Mouse (Mus musculus): Measurements from ENCODE around the gene Scrn1. TPM values are rescaled to one million over a fixed set of nuclear protein-coding genes. Genes with fewer than 3 reads are reported as not detected.
A peak's percentile ranks its signal among the peaks of the same experiment; 100 is the strongest.

Scrn1 gene
- polyA plus RNA-seq, 1 experiment from 2014 or later, result 2.7 TPM

DNA sequence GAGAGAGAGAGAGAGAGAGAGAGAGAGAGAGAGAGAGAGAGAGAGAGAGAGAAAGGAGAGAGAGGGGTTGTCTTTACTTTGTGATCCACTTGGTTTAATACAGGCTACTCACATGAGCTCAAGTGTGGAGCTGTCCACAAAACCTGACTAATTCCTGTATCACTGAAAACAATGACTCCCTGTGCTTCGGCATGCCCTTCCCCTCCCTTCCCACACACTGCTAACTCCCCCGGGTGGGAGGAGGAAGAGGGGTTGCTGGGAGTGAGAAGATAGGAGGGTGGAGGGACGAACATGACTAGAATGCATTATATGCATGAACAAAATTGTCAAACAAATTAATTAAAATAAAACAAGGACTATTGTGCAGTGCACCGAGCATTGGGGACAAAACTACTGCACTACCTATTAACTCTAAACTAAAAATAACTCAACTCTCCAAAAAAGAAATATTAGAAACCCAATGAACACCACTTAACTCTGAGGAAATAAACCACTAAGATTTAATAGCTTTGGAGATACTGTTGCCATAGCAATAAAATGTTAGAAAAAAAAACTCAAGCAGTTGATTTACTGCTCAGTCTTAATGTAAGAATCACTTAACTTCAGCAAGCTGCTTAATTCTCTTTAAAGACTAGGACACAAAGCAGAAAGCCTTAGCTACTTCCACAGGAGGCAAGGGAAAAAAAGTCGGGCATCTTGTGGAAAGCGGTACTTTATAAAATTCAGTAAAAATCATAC is 7.1 kb upstream of the Scrn1 start:
- H3K27me3 ChIP-seq (ENCODE audit: control insufficient read depth, insufficient read depth, low read depth, low read length), result no peaks in the 10 kb centered on the region
- no peaks in the 10 kb centered on the region for H3K4me1 ChIP-seq (replicated peaks; ENCODE audit: control insufficient read depth, insufficient read depth, low read length)
- no peak overlapping the region for H3K27ac ChIP-seq (ENCODE audit: low read length)
- 35% methylated on average over 6 of the region's 6 CpGs for WGBS
- H3K9ac ChIP-seq (ENCODE audit: low read length), result no peak overlapping the region
- no peak overlapping the region for H3K4me2 ChIP-seq (ENCODE audit: low read depth, low read length)
- peaks cover 2% of the 10 kb centered on the region; the same call in 1 of the 2 replicates for H3K36me3 ChIP-seq (ENCODE audit: control insufficient read depth, insufficient read depth, low read length)
- ATAC-seq (ENCODE audit: low read depth), result peak; percentile 36; the same call in 1 of the 2 replicates
- no peaks in the 10 kb centered on the region for H3K9me3 ChIP-seq (ENCODE audit: control insufficient read depth, low read length)
- no peak overlapping the region for H3K4me3 ChIP-seq (ENCODE audit: low read length)

DNA sequence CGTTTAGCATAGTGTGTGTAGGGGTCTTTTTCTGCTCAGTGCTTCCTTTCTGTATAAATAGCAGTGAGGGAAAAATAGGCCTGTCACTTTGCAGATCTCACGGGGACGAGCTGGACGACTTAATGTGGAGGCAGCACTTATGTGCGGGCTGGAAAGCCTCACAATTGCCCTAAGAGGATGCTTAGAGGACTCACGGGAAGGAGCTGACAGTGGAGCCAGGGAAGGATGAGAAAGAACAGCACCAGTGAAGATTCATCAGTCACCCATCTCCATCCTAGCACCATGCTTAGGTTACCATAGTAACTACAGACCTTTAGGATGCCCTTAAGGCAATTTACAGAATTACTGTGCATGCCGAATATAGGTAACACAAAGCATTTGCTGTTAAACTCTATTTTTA is 3.5 kb upstream of the Scrn1 start:
- no peak for ATAC-seq (ENCODE audit: low read depth)
- Histone ChIP-seq H3K36me3 (ENCODE audit: control insufficient read depth, insufficient read depth, low read length) (no peaks in the 10 kb centered on the region), H3K4me3 (ENCODE audit: low read length) (no peak overlapping the region), H3K9ac (ENCODE audit: low read length) (no peak overlapping the region), H3K27ac (ENCODE audit: low read length) (no peak overlapping the region), H3K4me2 (ENCODE audit: low read depth, low read length) (no peak overlapping the region), H3K4me1 (replicated peaks; ENCODE audit: control insufficient read depth, insufficient read depth, low read length) (peaks cover 8% of the 10 kb centered on the region; the same call in 1 of the 2 replicates), H3K9me3 (ENCODE audit: control insufficient read depth, low read length) (no peaks in the 10 kb centered on the region), H3K27me3 (ENCODE audit: control insufficient read depth, insufficient read depth, low read depth, low read length) (peaks cover 7% of the 10 kb centered on the region; the same call in 1 of the 2 replicates)
- WGBS, result 48% methylated on average over 7 of the region's 7 CpGs

DNA sequence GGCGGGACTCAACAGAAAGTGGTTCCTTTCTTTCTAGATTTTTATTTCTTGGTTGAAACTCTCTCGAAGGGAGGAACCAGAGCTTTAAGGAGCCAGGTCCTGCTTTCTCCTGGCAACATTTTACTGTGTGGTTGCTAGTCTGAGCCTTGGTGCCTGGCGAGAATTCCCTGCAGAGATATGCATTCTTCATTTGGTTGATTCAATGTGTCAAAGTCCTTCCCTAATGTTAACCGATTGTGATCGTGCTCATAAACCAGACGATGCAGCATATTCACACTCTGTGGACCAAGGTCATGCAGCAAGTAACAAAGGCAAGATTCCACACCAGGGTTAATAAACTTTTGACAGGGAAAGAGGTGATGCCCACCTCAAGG is 244 bp upstream of the Scrn1 start:
- ATAC-seq (ENCODE audit: low read depth), result no peak
- peak overlapping the region; percentile 98 for H3K4me2 ChIP-seq (ENCODE audit: low read depth, low read length)
- peaks cover 8% of the 10 kb centered on the region; the same call in 1 of the 2 replicates for H3K4me1 ChIP-seq (replicated peaks; ENCODE audit: control insufficient read depth, insufficient read depth, low read length)
- H3K36me3 ChIP-seq (ENCODE audit: control insufficient read depth, insufficient read depth, low read length), result no peaks in the 10 kb centered on the region
- H3K27ac ChIP-seq (ENCODE audit: low read length), result no peak overlapping the region
- H3K27me3 ChIP-seq (ENCODE audit: control insufficient read depth, insufficient read depth, low read depth, low read length), result peaks cover 10% of the 10 kb centered on the region
- no peaks in the 10 kb centered on the region for H3K9me3 ChIP-seq (ENCODE audit: control insufficient read depth, low read length)
- peak overlapping the region; percentile 58 for H3K9ac ChIP-seq (ENCODE audit: low read length)
- 10% methylated on average over 6 of the region's 6 CpGs for WGBS
- H3K4me3 ChIP-seq (ENCODE audit: low read length), result peak overlapping the region; percentile 57

DNA sequence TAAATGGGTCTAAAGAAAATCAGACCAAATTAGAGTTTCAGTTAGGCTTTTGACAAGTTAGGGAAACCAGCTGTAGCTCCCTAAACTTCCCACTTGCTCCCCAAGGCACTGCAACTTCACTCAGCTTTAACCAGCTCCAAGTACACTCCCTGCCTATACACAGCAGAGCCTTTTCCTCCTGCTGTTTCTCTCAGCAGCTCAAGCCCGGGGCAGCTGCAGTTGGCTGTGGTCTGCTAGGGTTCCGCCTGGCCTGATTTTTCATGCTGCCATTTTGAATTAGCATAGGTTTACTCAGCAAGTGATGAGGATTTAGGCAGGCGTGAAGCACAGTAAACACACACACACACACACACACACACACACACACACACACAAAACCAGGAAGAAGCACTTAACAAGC is 1.3 kb downstream of the Scrn1 start:
- Histone ChIP-seq H3K4me3 (ENCODE audit: low read length) (no peak overlapping the region), H3K27ac (ENCODE audit: low read length) (no peak overlapping the region)

DNA sequence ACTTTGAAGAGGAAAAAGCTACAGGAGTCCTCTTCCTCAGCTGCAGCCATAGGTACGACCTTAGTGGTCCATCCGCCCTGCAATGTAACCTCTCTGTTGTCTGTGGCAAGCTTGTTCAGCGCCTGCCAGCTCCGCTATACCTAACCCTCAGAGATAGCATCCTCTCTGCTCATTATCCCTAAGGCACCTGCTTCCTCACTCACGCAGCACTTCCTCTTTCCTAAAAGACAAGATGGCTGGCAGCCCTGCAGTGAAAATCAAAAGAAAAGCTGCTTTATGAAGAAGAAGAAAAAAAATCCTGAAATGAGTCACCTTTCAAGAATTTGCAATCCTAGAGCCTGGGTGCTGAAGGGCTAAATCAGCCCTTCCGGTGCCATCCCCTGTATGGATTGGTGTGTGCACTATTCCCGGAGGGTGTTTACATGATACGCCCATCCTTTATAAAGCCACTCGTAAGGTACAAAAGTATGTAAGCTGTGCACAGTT is 1.7 kb downstream of the Scrn1 start:
- Histone ChIP-seq H3K27ac (ENCODE audit: low read length) (no peak overlapping the region), H3K36me3 (ENCODE audit: control insufficient read depth, insufficient read depth, low read length) (no peaks in the 10 kb centered on the region), H3K4me2 (ENCODE audit: low read depth, low read length) (no peak overlapping the region), H3K9me3 (ENCODE audit: control insufficient read depth, low read length) (no peaks in the 10 kb centered on the region), H3K4me3 (ENCODE audit: low read length) (no peak overlapping the region), H3K9ac (ENCODE audit: low read length) (no peak overlapping the region), H3K4me1 (replicated peaks; ENCODE audit: control insufficient read depth, insufficient read depth, low read length) (peaks cover 8% of the 10 kb centered on the region; the same call in 1 of the 2 replicates), H3K27me3 (ENCODE audit: control insufficient read depth, insufficient read depth, low read depth, low read length) (peaks cover 10% of the 10 kb centered on the region)
- no peak for ATAC-seq (ENCODE audit: low read depth)
- 62% methylated on average over 9 of the region's 9 CpGs for WGBS

More for the DNA sequence above, 1.3 kb downstream of the Scrn1 start:
- Histone ChIP-seq H3K36me3 (ENCODE audit: control insufficient read depth, insufficient read depth, low read length) (no peaks in the 10 kb centered on the region), H3K9me3 (ENCODE audit: control insufficient read depth, low read length) (no peaks in the 10 kb centered on the region), H3K27me3 (ENCODE audit: control insufficient read depth, insufficient read depth, low read depth, low read length) (peaks cover 10% of the 10 kb centered on the region), H3K4me1 (replicated peaks; ENCODE audit: control insufficient read depth, insufficient read depth, low read length) (peaks cover 8% of the 10 kb centered on the region; the same call in 1 of the 2 replicates), H3K4me2 (ENCODE audit: low read depth, low read length) (no peak overlapping the region), H3K9ac (ENCODE audit: low read length) (no peak overlapping the region)
- whole genome bisulfite sequencing, result 64% methylated on average over 3 of the region's 3 CpGs
- ATAC-seq (ENCODE audit: low read depth), result no peak

DNA sequence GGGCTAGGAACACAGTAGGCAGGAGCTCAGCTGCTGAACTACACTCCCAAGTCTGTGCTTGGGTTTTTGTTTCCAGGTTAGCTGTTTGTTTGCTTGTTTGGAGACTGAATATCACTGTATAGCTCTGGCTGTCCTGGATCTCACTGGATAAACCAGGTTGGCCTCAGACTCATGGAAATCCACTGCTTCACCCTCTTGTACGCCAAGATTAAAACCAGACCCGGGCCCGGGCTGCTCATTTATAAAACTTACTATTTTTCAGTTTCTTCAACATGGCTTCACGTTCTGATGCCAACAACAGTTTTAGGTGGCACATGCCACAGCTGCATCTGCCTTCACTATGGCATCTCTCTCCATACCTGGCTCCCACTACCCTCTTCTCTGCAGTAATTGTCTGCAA is 2.7 kb downstream of the Scrn1 start:
- ATAC-seq (ENCODE audit: low read depth), result no peak
- no peak overlapping the region for H3K4me3 ChIP-seq (ENCODE audit: low read length)
- H3K27me3 ChIP-seq (ENCODE audit: control insufficient read depth, insufficient read depth, low read depth, low read length), result peaks cover 10% of the 10 kb centered on the region
- no peak overlapping the region for H3K27ac ChIP-seq (ENCODE audit: low read length)
- no peak overlapping the region for H3K4me2 ChIP-seq (ENCODE audit: low read depth, low read length)
- peaks cover 8% of the 10 kb centered on the region; the same call in 1 of the 2 replicates for H3K4me1 ChIP-seq (replicated peaks; ENCODE audit: control insufficient read depth, insufficient read depth, low read length)
- H3K9me3 ChIP-seq (ENCODE audit: control insufficient read depth, low read length), result no peaks in the 10 kb centered on the region
- H3K36me3 ChIP-seq (ENCODE audit: control insufficient read depth, insufficient read depth, low read length), result no peaks in the 10 kb centered on the region
- 82% methylated on average over 4 of the region's 4 CpGs for WGBS
- H3K9ac ChIP-seq (ENCODE audit: low read length), result no peak overlapping the region

DNA sequence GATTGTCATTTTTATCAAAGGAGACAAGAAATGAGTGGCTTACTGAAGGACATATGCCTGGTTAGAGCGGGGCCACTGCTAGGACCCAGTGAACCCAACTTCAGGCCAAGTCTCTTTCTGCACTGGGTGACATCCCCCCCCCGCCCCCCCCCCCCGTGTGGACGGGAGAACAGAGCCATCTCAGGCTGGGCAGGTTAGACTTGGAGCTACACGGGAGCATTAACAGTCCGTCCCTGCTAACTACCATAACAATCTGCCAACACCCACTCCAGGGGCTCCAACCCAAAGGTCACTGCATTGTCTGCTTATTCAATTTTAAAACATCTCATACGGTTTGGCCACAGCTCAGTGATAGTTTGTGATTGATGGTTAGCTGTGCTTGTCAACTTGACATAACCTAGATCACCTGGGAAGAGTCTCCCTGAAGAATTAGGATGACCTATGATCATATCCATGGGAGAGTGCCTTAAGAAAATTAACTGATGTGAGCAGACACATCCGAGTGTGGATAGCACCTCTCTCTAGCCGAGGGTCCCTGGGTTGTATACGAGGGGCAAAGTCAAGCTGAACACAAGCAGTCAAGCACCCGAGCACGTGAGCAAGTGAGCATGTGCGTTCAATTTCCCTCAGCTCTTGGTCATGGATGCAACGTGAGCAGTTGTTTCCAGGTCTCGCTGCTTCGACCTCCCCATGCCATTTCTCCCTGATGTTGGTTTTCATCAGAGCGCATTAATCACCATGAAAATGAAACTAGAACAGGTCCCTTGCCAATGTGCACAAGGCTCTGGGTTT is 4.1 kb downstream of the Scrn1 start:
- Histone ChIP-seq H3K4me3 (ENCODE audit: low read length) (no peak overlapping the region), H3K4me1 (replicated peaks; ENCODE audit: control insufficient read depth, insufficient read depth, low read length) (peaks cover 8% of the 10 kb centered on the region; the same call in 1 of the 2 replicates), H3K36me3 (ENCODE audit: control insufficient read depth, insufficient read depth, low read length) (no peaks in the 10 kb centered on the region), H3K4me2 (ENCODE audit: low read depth, low read length) (no peak overlapping the region), H3K27me3 (ENCODE audit: control insufficient read depth, insufficient read depth, low read depth, low read length) (peaks cover 10% of the 10 kb centered on the region), H3K9me3 (ENCODE audit: control insufficient read depth, low read length) (no peaks in the 10 kb centered on the region), H3K9ac (ENCODE audit: low read length) (no peak overlapping the region), H3K27ac (ENCODE audit: low read length) (no peak overlapping the region)
- no peak for ATAC-seq (ENCODE audit: low read depth)
- 49% methylated on average over 17 of the region's 17 CpGs for WGBS

DNA sequence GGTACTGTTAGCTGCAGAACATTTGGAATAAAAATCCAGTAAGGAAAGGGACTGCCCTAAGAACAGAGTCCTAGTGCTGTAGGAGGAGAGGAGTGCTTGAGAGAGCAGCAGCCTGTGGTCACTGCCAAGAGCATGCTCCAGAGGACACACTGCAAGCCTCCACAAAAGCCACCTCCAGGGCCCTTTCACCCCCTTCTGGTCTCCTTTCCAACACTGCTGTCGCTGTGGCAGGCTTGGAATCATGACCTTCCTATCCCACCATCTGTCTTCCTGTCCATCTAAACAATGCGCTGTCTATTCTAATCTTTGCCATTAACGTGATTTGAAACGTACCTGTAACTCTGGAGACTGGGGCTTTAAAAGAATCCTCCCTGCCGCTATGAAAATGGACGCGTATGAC is 7.8 kb downstream of the Scrn1 start:
- Histone ChIP-seq H3K27me3 (ENCODE audit: control insufficient read depth, insufficient read depth, low read depth, low read length) (no peaks in the 10 kb centered on the region), H3K4me3 (ENCODE audit: low read length) (no peak overlapping the region), H3K27ac (ENCODE audit: low read length) (no peak overlapping the region), H3K36me3 (ENCODE audit: control insufficient read depth, insufficient read depth, low read length) (no peaks in the 10 kb centered on the region), H3K9me3 (ENCODE audit: control insufficient read depth, low read length) (no peaks in the 10 kb centered on the region), H3K9ac (ENCODE audit: low read length) (no peak overlapping the region), H3K4me2 (ENCODE audit: low read depth, low read length) (no peak overlapping the region), H3K4me1 (replicated peaks; ENCODE audit: control insufficient read depth, insufficient read depth, low read length) (peaks cover 11% of the 10 kb centered on the region; the same call in 1 of the 2 replicates)
- WGBS, result 61% methylated on average over 7 of the region's 7 CpGs
- no peak for ATAC-seq (ENCODE audit: low read depth)

DNA sequence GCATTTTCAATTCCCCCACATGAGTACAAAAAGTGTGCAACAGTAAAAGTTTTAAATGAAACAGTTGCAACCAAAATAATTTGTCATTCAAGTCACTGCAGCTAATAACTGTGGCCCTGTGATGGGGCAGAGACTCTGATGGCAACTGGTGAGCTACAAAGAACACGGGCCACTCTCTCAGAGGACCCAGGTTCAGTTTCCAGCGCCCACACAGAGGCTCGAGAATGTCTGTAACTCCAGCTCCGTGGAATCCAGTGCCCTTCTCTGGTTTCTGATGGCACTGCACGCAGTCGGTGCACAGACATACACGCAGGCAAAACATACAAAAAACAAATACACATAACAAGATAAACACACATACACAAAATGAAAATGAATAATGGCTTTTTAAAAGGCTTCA is 8.6 kb downstream of the Scrn1 start:
- Histone ChIP-seq H3K9ac (ENCODE audit: low read length) (no peak overlapping the region), H3K4me1 (replicated peaks; ENCODE audit: control insufficient read depth, insufficient read depth, low read length) (peaks cover 11% of the 10 kb centered on the region; the same call in 1 of the 2 replicates), H3K27ac (ENCODE audit: low read length) (no peak overlapping the region), H3K36me3 (ENCODE audit: control insufficient read depth, insufficient read depth, low read length) (no peaks in the 10 kb centered on the region), H3K4me2 (ENCODE audit: low read depth, low read length) (no peak overlapping the region), H3K9me3 (ENCODE audit: control insufficient read depth, low read length) (no peaks in the 10 kb centered on the region), H3K27me3 (ENCODE audit: control insufficient read depth, insufficient read depth, low read depth, low read length) (no peaks in the 10 kb centered on the region), H3K4me3 (ENCODE audit: low read length) (no peak overlapping the region)
- WGBS, result 87% methylated on average over 7 of the region's 7 CpGs
- ATAC-seq (ENCODE audit: low read depth), result no peak

All from lung, embryonic 16.5 days (tissue).